In genomic region chr9:13774732-13775131, GRCm38 (mm10) we compare ENCODE assay signal across 22 mouse cellular contexts.
"Had no signal": no experiment of that assay in that cellular context is flagged by ENCODE, and none has a peak within 500 bp of the region (broad histone marks: within the 10 kb centered on the region; RNA-seq: fewer than 3 reads in every experiment).

No protein-coding gene starts in this region.

- H3K9ac ChIP-seq: liver, postnatal 0 days; lung, embryonic 15.5 days; midbrain, embryonic 12.5 days; neural tube, embryonic 13.5 days; neural tube, embryonic 15.5 days had no signal

- H3K4me1 ChIP-seq: midbrain, embryonic 10.5 days; midbrain, embryonic 12.5 days; neural tube, embryonic 15.5 days had no signal

- DNase-seq: liver, postnatal 0 days; lung, adult 2 months; lung, postnatal 14 days; lung, postnatal 36 days; midbrain, embryonic 14.5 days; retina, postnatal 1 day; right cerebral cortex, adult 18-20 months; right cerebral cortex, postnatal 25 days; right cerebral cortex, postnatal 4 days; spleen, adult 18-20 months; thymus, adult 18-20 months; thymus, postnatal 14 days; thymus, postnatal 36 days had no signal

- H3K36me3 ChIP-seq: lung, embryonic 15.5 days; midbrain, embryonic 12.5 days; neural tube, embryonic 13.5 days; neural tube, embryonic 15.5 days had no signal

- H3K4me3 ChIP-seq: lung, embryonic 15.5 days; midbrain, embryonic 10.5 days; midbrain, embryonic 12.5 days; myocyte; neural tube, embryonic 13.5 days; neural tube, embryonic 15.5 days had no signal

- ATAC-seq: liver, postnatal 0 days; lung, postnatal 0 days; midbrain, embryonic 16.5 days had no signal

- H3K9me3 ChIP-seq: lung, embryonic 15.5 days; midbrain, embryonic 12.5 days; neural tube, embryonic 13.5 days; neural tube, embryonic 15.5 days had no signal

- H3K27me3 ChIP-seq: lung, embryonic 15.5 days; midbrain, embryonic 12.5 days; neural tube, embryonic 13.5 days; neural tube, embryonic 15.5 days had no signal

- H3K27ac ChIP-seq: lung, embryonic 15.5 days; macrophage; midbrain, embryonic 10.5 days; midbrain, embryonic 12.5 days; neural tube, embryonic 13.5 days; neural tube, embryonic 15.5 days had no signal
